Mouse (Mus musculus) stomach, postnatal 0 days (tissue): ENCODE results near the gene Uvssa. TPM values are rescaled to one million over a fixed set of nuclear protein-coding genes. Genes with fewer than 3 reads are reported as not detected.

Experiments used
- ATAC-seq: fragments of 200-750 bp; cut with Nextera tagmentation; 2 replicates; pipeline ENCODE4 v1.8.0; 2017; ENCODE audit not compliant: low FRiP score, low TSS enrichment
- DNase-seq: peaks from one replicate; pipeline ENCODE4 v3.0.0-alpha.2; 2016; ENCODE audit warnings: low spot score
- H3K27ac ChIP-seq: fragments of 300-500 bp; sonication (generic); replicated peaks from 2 replicates; pipeline ENCODE4 v1.5.1; 2014; ENCODE audit warnings: mild to moderate bottlenecking, control low read depth
- H3K27me3 ChIP-seq: fragments of 300-500 bp; sonication (generic); 2 replicates; pipeline ENCODE4 v1.6.1; 2014; ENCODE audit warnings: low read length; ENCODE audit not compliant: control insufficient read depth, insufficient read depth
- H3K36me3 ChIP-seq: fragments of 300-500 bp; sonication (generic); 2 replicates; pipeline ENCODE4 v1.6.1; 2014; ENCODE audit warnings: low read length, mixed read lengths; ENCODE audit not compliant: control insufficient read depth, insufficient read depth
- H3K4me1 ChIP-seq: fragments of 300-500 bp; sonication (generic); replicated peaks from 2 replicates; pipeline ENCODE4 v1.6.1; 2014; ENCODE audit warnings: antibody characterized with exemption; ENCODE audit not compliant: control insufficient read depth, insufficient read depth
- H3K4me2 ChIP-seq: fragments of 300-500 bp; sonication (generic); replicated peaks from 2 replicates; pipeline ENCODE4 v1.6.1; 2014; ENCODE audit warnings: low read depth, mild to moderate bottlenecking, control low read depth, moderate library complexity
- H3K4me3 ChIP-seq: fragments of 300-500 bp; sonication (generic); 2 replicates; pipeline ENCODE4 v1.5.1; 2014; ENCODE audit warnings: low read depth, low read length, control low read depth
- H3K9ac ChIP-seq: fragments of 300-500 bp; sonication (generic); 2 replicates; pipeline ENCODE4 v1.6.1; 2014; ENCODE audit warnings: mild to moderate bottlenecking, low read length, control low read depth, mixed read lengths
- H3K9me3 ChIP-seq: fragments of 300-500 bp; sonication (generic); 2 replicates; pipeline ENCODE4 v1.6.1; 2016; ENCODE audit warnings: low read length; ENCODE audit not compliant: control insufficient read depth
- CTCF ChIP-seq: IDR thresholded peaks from 2 replicates; pipeline ENCODE4 v1.5.1; 2016; ENCODE audit warnings: antibody characterized with exemption, low read depth, mild to moderate bottlenecking, moderate library complexity
- EP300 ChIP-seq: optimal IDR thresholded peaks from 2 replicates; pipeline ENCODE3; 2016; ENCODE audit warnings: antibody characterized with exemption
- WGBS: fragments of 180-500 bp; shearing (Covaris S2); extraction: QIAGEN DNeasy Blood & Tissue Kit; methylation state at CpG from one replicate; pipeline ENCODE4 v1.1.7; 2014; 5-methylcytosine and 5-hydroxymethylcytosine counted together
- polyA plus RNA-seq: library from polyadenylated mRNA; unstranded; fragments of >200 nt; fragmentation: Nextera tagmentation; extraction: Ambion mirVana; gene quantifications from 2 replicates; pipeline ENCODE4 v1.2.1, GENCODE M21; 2015

Uvssa gene
- polyA plus RNA-seq, 1 experiment from 2014 or later, result 4.5 TPM

DNA sequence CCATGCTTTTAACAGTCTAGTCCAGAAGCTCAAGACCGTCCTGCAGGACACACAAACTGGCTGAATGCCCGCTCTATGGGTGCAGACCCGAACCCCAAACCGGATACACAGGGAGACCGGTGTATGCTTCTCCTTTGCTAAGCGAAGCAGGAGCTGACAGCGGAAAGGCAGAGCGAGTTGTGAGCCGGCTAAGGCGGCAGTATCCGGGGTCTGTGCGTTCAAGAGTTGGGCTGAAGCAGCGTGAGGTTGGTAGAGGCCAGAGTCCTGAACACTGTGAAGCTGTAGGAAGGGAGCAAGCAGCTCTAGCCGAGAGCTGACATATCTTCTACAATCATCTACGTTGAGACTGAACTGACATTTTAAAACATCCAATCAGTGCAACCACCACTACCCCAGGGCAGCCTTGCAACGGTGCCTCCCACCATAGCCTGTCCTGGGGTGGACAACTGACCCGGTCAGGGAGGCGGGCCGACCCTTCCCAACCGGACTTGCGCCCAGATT, 498 bp upstream of the Uvssa start:
- H3K9ac ChIP-seq, result peak overlapping the region; percentile 62
- WGBS, result 1% methylated on average over 21 of the region's 21 CpGs
- peaks cover 6% of the 10 kb centered on the region for H3K36me3 ChIP-seq
- H3K4me1 ChIP-seq, result peaks cover 4% of the 10 kb centered on the region; the same call in 1 of the 2 replicates
- H3K27ac ChIP-seq, result peak overlapping the region; percentile 91
- peak overlapping the region; percentile 67 for H3K4me3 ChIP-seq
- TF ChIP-seq CTCF (no peak), EP300 (no peak)
- H3K9me3 ChIP-seq, result no peaks in the 10 kb centered on the region
- peak overlapping the region; percentile 83 for H3K4me2 ChIP-seq
- DNase-seq (no peak), ATAC-seq (no peak)
- no peaks in the 10 kb centered on the region for H3K27me3 ChIP-seq

DNA sequence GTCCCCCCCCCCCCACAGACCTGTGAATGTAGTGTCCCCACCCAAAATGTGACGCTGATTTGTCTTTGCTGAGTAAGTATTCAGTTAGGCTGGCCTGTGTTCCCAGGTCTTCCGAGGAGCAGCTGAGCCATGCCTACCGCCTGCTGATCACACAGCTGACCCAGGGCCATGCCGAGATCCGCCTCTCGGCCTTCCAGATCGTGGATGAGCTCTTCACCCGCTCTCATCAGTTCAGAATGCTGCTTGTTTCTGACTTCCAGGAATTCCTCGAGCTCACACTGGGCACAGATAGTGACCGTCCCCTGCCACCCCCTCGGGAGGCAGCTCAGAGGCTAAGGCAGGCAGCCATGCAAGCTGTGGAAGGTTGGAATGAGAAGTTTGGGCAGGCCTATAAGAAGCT, 9.2 kb downstream of the Uvssa start:
- Histone ChIP-seq H3K9ac (no peak overlapping the region), H3K4me1 (no peaks in the 10 kb centered on the region), H3K27me3 (no peaks in the 10 kb centered on the region), H3K36me3 (peaks cover 21% of the 10 kb centered on the region), H3K27ac (no peak overlapping the region), H3K4me3 (no peak overlapping the region), H3K9me3 (no peaks in the 10 kb centered on the region), H3K4me2 (no peak overlapping the region)
- DNase-seq, result no peak
- 88% methylated on average over 11 of the region's 11 CpGs for WGBS
- ATAC-seq, result no peak
- TF ChIP-seq EP300, result no peak
- no peak for TF ChIP-seq CTCF

DNA sequence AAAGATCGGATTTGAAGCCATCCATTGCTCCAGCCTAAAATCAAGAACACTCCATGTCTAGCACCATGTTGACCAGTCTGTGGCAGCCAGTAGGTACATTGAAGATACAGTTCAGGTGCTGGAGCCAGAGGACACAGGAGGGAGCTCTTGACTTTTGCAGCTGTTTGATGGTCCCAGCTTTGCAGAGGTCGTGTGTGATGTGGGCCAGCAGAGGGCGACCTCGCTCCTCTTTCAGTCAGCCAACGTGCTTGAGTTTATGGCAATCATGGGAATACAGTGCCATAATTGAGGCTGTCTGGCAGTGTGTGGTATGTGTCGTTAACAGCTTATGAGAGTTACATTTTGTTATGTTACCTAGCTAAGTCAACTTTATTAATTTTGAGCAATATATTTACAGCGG, 15.5 kb downstream of the Uvssa start:
- Histone ChIP-seq H3K9ac (no peak overlapping the region), H3K27me3 (no peaks in the 10 kb centered on the region), H3K36me3 (peaks cover 18% of the 10 kb centered on the region), H3K27ac (no peak overlapping the region), H3K4me2 (no peak overlapping the region), H3K4me3 (no peak overlapping the region), H3K4me1 (no peaks in the 10 kb centered on the region), H3K9me3 (no peaks in the 10 kb centered on the region)
- 17% methylated on average over 7 of the region's 7 CpGs for WGBS
- peak; percentile 83 for DNase-seq
- TF ChIP-seq EP300 (no peak), CTCF (peak; percentile 98)
- ATAC-seq, result peak; percentile 50; the same call in 1 of the 2 replicates

DNA sequence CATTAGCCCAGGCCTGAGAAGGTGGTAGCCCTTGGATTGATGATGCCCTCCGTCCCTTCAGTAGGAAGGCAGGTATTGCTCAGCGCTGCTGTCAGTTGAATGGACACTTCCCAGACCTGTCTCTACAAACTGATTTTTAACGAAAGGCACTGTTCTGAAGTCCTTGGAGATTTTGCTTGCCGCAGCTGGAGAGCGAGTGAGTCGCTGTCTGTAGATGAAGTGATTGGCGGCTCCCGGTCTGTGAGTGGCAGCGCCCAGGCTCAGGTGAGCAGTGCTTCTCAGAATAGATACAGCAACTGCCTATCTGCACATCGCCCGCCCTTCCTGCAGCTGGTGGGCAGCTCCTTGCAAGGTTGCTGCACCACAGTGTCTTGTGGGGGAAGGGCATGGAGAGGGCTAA, 17.3 kb downstream of the Uvssa start:
- DNase-seq (no peak), ATAC-seq (no peak)
- no peak overlapping the region for H3K9ac ChIP-seq
- H3K36me3 ChIP-seq, result peaks cover 13% of the 10 kb centered on the region
- no peak overlapping the region for H3K4me3 ChIP-seq
- H3K4me2 ChIP-seq, result no peak overlapping the region
- H3K9me3 ChIP-seq, result no peaks in the 10 kb centered on the region
- H3K4me1 ChIP-seq, result no peaks in the 10 kb centered on the region
- H3K27me3 ChIP-seq, result no peaks in the 10 kb centered on the region
- TF ChIP-seq EP300 (no peak), CTCF (no peak)
- H3K27ac ChIP-seq, result no peak overlapping the region
- WGBS, result 88% methylated on average over 11 of the region's 11 CpGs

DNA sequence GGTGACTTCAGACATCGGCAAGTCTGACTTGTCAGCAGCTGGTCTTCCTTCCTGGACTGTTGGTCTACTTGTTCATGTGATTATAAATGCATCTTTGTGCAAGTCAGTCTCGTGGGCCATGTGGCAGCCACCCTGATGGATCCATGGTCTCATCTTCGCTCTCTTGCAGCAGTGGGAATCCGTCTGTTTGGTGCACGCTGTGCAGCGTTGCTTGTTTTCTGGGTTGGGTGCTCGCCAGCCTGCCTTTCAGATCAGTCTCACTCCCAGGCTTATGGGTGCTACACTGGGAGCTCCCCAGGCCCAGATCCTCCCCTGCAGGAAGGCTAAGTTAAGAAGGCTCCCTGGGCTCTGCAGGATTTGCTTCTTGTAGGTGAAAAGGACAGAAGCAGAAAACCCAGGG, 18.5 kb downstream of the Uvssa start:
- no peak overlapping the region for H3K9ac ChIP-seq
- no peak overlapping the region for H3K4me2 ChIP-seq
- no peak for TF ChIP-seq CTCF
- TF ChIP-seq EP300, result no peak
- H3K9me3 ChIP-seq, result no peaks in the 10 kb centered on the region
- no peak overlapping the region for H3K4me3 ChIP-seq
- no peaks in the 10 kb centered on the region for H3K27me3 ChIP-seq
- no peaks in the 10 kb centered on the region for H3K4me1 ChIP-seq
- 75% methylated on average over 7 of the region's 7 CpGs for WGBS
- DNase-seq (no peak), ATAC-seq (no peak)
- H3K27ac ChIP-seq, result no peak overlapping the region
- peaks cover 7% of the 10 kb centered on the region for H3K36me3 ChIP-seq

DNA sequence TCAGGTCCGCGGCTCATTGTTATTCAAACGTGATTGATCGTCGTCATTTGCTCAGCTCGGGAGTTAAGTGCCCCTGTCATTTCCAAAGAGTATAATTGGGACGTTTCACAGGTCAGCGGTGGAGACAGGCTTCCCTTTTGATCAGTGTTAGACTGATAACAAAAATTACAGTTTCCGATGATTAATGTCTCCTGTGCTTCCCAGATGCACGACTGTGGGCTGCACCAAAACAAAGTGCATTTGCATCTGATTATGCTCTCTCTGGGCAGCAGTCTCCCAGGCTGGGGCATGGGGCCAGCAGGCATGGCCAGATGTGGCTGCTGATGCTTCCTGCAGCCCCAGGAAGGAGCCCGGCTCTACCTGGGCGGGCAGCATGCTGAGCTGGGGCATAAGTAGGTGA, 22.5 kb downstream of the Uvssa start:
- Histone ChIP-seq H3K4me3 (no peak overlapping the region), H3K9me3 (no peaks in the 10 kb centered on the region), H3K4me1 (no peaks in the 10 kb centered on the region), H3K27ac (no peak overlapping the region), H3K9ac (no peak overlapping the region), H3K4me2 (no peak overlapping the region), H3K27me3 (no peaks in the 10 kb centered on the region), H3K36me3 (0 out of 2 replicates have a peak, but pooled peaks cover 4% of the 10 kb centered on the region)
- no peak for TF ChIP-seq CTCF
- TF ChIP-seq EP300, result no peak
- WGBS, result 58% methylated on average over 12 of the region's 12 CpGs
- no peak for ATAC-seq
- no peak for DNase-seq
